Mouse (Mus musculus) adrenal gland (tissue): Measurements from ENCODE around the gene Shc3.

Experiments used
- intact Hi-C: fragments of 180-260 bp; cut with DNase I; formaldehyde crosslinking; loops from one replicate; pipeline ENCODE4 v1.15.1; 2025
- long read RNA-seq, 2 experiments: library from polyadenylated mRNA; unstranded; transcript quantifications; one replicate each; pipeline ENCODE4 v2.0.0; 2020; ENCODE audit warnings: borderline replicate concordance in 1 of 2; ENCODE audit not compliant: insufficient replicate concordance in 1 of 2

Gene Shc3
- long read RNA-seq, experiment 1: 0 reads
- long read RNA-seq, experiment 2: 0 reads

- intact Hi-C loops: no loop called here
Measured at GRCm38 (mm10) chr13:51568911-51569684, at the start of gene Shc3. TSS of gene Shc3 (minus strand) at chr13:51569419.

GRCm38 (mm10) chr13:51618602-51619001 lies 49.4 kb upstream of the Shc3 start:
- intact Hi-C loops: loop anchor here (5.0 to 10.0 kb wide), 3 partner anchors 184 to 671 kb away; no protein-coding TSS in a partner anchor

- intact Hi-C loops: loop anchor here (5.0 to 10.0 kb wide), 3 partner anchors 183 to 671 kb away; no protein-coding TSS in a partner anchor
Measured at GRCm38 (mm10) chr13:51617861-51618260, 48.6 kb upstream of the Shc3 start.

- intact Hi-C loops: loop anchor here (5.0 to 10.0 kb wide), 3 partner anchors 183 to 670 kb away; no protein-coding TSS in a partner anchor
Measured at GRCm38 (mm10) chr13:51617306-51617705, 48.1 kb upstream of the Shc3 start.

GRCm38 (mm10) chr13:51616417-51617044 lies 47.3 kb upstream of the Shc3 start:
- intact Hi-C loops: loop anchor here (5.0 to 10.0 kb wide), 3 partner anchors 182 to 669 kb away; no protein-coding TSS in a partner anchor

- intact Hi-C loops: loop anchor here (5.0 to 10.0 kb wide), 3 partner anchors 181 to 669 kb away; no protein-coding TSS in a partner anchor
Measured at GRCm38 (mm10) chr13:51615815-51616214, 46.6 kb upstream of the Shc3 start.

- intact Hi-C loops: loop anchor here (10.0 kb wide), 2 partner anchors 177 to 417 kb away; no protein-coding TSS in a partner anchor
Measured at GRCm38 (mm10) chr13:51611500-51611899, 42.3 kb upstream of the Shc3 start.

- intact Hi-C loops: loop anchor here (10.0 kb wide), 2 partner anchors 176 to 416 kb away; no protein-coding TSS in a partner anchor
Measured at GRCm38 (mm10) chr13:51611060-51611459, 41.8 kb upstream of the Shc3 start.

- intact Hi-C loops: no loop called here
Measured at GRCm38 (mm10) chr13:51609231-51609630, 40.0 kb upstream of the Shc3 start.

- intact Hi-C loops: no loop called here
Measured at GRCm38 (mm10) chr13:51603894-51604244, 34.6 kb upstream of the Shc3 start.

- intact Hi-C loops: no loop called here
Measured at GRCm38 (mm10) chr13:51603221-51603893, 34.1 kb upstream of the Shc3 start.

- intact Hi-C loops: no loop called here
Measured at GRCm38 (mm10) chr13:51602764-51603163, 33.5 kb upstream of the Shc3 start.

- intact Hi-C loops: no loop called here
Measured at GRCm38 (mm10) chr13:51600169-51600568, 30.9 kb upstream of the Shc3 start.

GRCm38 (mm10) chr13:51598063-51598462 lies 28.8 kb upstream of the Shc3 start:
- intact Hi-C loops: no loop called here

GRCm38 (mm10) chr13:51595404-51595803 lies 26.2 kb upstream of the Shc3 start:
- intact Hi-C loops: no loop called here

GRCm38 (mm10) chr13:51594656-51595311 lies 25.6 kb upstream of the Shc3 start:
- intact Hi-C loops: no loop called here

- intact Hi-C loops: no loop called here
Measured at GRCm38 (mm10) chr13:51588005-51588404, 18.8 kb upstream of the Shc3 start.

- intact Hi-C loops: no loop called here
Measured at GRCm38 (mm10) chr13:51582204-51582603, 13.0 kb upstream of the Shc3 start.

GRCm38 (mm10) chr13:51580263-51581044 lies 11.2 kb upstream of the Shc3 start:
- intact Hi-C loops: no loop called here

GRCm38 (mm10) chr13:51573849-51574248 lies 4.6 kb upstream of the Shc3 start:
- intact Hi-C loops: no loop called here
